Mouse (Mus musculus) hematopoietic stem cell, adult 5-6 weeks (primary cell): ENCODE measurements around the gene Sec16b. TPM values are rescaled to one million over a fixed set of nuclear protein-coding genes. Genes with fewer than 3 reads are reported as not detected.
A peak's percentile ranks its signal among the peaks of the same experiment; 100 is the strongest.

Source experiments
- ATAC-seq, 2 experiments: fragments of 125-278 bp in 1 of 2; replicated peaks in 1 of 2; 2 replicates each; pipeline ENCODE4 v1.8.0; 2016 to 2017; ENCODE audit warnings: inconsistent platforms in 2 of 2, mild to moderate bottlenecking in 2 of 2, moderate number of reproducible peaks in 2 of 2, low read depth in 1 of 2, moderate TSS enrichment in 1 of 2; ENCODE audit not compliant: low FRiP score in 2 of 2, poor library complexity in 2 of 2, severe bottlenecking in 2 of 2, insufficient read depth in 1 of 2, low TSS enrichment in 1 of 2
- total RNA-seq: library from RNA; stranded (forward); fragments of 172-1452, 232-1000 nt; gene quantifications from 2 replicates; pipeline ENCODE4 v1.2.3, GENCODE M21; 2017

Gene Sec16b
- total RNA-seq, 1 experiment from 2014 or later: 1.0 TPM

GRCm38 (mm10) chr1:157545056-157545455, 38.5 kb downstream of the Sec16b start:
- ATAC-seq: no peak

DNA sequence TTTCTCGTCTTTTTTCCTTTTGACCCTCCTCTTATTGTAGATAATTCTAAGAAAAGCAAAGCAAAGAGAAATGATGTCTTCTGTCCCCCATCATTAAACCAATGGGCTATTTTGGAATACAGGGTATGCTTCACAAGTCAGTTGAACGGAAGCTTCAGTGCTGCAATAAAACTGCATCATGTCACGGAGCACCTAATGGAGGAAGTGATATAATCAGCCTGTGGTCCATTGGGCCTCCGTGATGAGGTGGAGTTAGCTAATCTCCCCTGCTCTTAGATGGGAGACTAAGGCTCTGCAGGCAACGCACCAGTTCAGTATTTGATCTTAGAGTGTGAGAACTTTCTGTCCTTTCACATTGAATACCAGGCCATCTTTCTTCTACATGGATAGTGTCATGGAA, 41.1 kb downstream of the Sec16b start:
- peak; percentile 60 to 76; a peak in 3 of 4 replicates for ATAC-seq

DNA sequence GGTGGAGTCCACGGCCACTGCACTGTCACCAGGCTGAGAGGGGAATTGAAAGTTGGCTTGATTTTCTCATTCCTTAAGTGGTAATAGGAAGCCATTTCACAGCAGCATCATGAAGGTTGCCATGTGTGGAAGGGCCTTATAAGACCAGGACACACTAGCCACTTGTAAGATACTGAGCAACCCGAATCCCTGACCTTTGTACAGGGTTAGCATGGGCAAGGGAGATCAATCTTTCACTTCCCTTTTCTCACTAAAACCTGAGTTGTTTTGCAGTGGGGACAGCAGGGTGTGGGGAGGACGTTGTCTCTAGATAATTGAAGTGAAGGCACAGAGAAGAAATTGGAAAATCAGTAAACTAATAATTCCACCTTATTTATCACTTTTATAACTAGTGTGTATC, 43.2 kb downstream of the Sec16b start:
- ATAC-seq: no peak

- peak; percentile 83 to 87 for ATAC-seq
These were observed 46.4 kb downstream of the Sec16b start for GRCm38 (mm10) chr1:157552749-157553451.

DNA sequence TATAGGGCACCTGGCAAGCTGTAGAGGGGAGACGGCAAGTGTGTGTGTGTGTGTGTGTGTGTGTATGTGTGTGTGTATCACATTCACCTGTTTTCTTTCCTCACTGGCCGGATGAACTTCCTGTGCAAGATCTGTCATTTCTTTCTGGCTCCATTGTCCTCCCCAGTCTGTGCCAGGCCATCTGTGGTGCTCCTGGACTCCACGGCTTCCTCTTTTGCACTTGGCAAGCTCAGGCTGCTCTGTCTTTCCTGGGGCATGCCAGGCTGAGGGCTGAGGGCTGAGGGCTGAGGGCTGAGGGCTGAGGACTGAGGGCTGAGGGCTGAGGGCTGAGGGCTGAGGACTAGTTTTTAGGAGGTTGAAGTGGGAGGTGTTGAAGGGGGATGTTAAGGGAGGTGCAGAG, 47.6 kb downstream of the Sec16b start:
- ATAC-seq: peak; percentile 79 to 81

GRCm38 (mm10) chr1:157554686-157555530, 48.4 kb downstream of the Sec16b start:
- peak; percentile 33 to 43; a peak in 3 of 4 replicates for ATAC-seq

GRCm38 (mm10) chr1:157555738-157556137, 49.2 kb downstream of the Sec16b start:
- no peak for ATAC-seq

GRCm38 (mm10) chr1:157556439-157556838, 49.9 kb downstream of the Sec16b start:
- ATAC-seq: no peak

- ATAC-seq: no peak
These were observed 51.6 kb downstream of the Sec16b start for GRCm38 (mm10) chr1:157558145-157558544.

DNA sequence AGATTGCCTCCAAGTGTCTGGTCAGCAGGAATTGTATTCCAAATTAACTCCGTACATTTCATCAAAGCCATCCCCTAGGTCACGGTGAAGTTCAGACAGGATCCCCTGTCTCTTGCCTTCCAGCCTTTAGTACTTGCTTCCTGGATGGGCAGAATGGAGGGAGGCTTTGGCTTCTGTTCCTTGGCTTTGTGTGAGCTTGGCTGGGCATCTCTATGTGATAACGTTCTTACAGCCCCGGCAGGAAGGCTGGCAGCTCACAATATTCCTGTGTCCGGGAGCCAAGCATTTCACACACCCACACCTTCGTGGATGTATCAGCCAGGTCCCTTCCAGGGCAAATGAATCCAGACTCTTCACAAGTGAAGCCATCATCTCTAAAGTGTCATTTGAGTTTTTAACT, 53.5 kb downstream of the Sec16b start:
- ATAC-seq: no peak

DNA sequence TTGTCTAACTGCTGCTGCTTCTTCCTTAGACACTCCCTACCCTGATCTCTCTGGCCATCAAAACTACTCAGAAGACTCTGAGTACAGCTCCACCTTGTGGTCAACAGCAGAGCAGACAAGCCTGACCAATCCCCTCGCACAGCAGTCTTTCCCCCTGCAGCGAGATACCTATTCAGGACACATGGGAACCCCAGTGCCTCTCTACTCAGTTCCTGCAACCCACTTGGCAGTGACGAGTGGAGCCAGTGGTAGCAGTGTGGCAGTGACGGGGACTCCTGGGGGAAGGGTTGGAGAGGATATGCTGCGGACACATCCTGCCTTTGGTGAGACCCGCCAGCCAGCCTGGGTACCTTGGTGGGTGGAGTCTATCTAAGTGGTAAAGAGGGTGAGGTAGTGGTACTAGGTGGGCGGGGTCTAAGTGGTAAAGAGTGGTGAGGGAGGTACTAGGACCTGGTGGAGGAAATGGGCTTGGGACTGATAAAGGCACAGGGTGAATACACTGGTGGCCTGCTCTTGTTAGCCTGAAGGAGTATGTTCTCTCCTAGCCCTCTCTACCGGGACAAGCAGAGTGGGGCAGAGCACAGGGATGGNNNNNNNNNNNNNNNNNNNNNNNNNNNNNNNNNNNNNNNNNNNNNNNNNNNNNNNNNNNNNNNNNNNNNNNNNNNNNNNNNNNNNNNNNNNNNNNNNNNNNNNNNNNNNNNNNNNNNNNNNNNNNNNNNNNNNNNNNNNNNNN, 54.3 kb downstream of the Sec16b start:
- peak; percentile 84 to 86 for ATAC-seq

- no peak for ATAC-seq
These were observed 61.3 kb downstream of the Sec16b start for GRCm38 (mm10) chr1:157567819-157568218.

- no peak for ATAC-seq
These were observed 62.9 kb downstream of the Sec16b start for GRCm38 (mm10) chr1:157569263-157570090.

- ATAC-seq: no peak
These were observed 68.8 kb downstream of the Sec16b start for GRCm38 (mm10) chr1:157575316-157575715.

DNA sequence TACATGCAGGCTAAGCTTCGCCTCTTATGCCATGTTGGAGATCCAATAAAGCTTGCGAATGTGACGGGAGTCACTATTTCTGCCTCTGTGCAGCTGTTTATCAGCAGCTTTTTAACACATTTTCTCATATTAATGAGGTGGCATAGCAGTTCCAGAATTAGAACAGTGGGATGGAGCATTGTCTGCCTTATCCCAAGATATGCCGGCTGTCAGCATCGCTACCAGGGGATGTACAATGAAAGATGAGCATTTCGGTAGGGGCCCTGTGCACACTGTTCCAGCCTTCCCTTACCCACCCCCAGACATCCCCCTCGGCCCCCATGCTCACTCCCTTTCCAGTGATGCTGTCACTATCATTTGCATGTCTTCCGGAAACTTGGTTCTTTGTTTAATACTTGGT, 71.8 kb downstream of the Sec16b start:
- ATAC-seq: no peak

DNA sequence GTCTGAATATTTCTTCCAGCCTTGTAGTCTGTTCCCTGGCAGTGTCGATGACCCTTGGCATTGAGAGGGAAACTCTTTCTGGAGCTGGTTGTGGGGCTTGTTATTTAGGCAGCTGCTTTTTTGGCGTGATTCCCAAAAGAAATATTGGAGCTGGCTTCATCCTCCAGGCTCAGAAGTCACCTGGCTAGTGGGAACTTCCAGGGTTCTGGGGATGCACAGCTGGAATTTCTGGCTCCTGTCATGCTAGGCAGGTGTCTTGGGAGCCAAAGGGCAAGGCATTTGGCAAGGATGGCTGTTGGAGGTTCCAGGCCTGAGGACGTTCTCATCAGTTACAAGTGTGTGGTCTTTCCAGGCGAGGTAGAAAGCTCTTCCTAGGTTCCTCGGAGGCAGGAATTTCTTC, 80.0 kb downstream of the Sec16b start:
- ATAC-seq: no peak

DNA sequence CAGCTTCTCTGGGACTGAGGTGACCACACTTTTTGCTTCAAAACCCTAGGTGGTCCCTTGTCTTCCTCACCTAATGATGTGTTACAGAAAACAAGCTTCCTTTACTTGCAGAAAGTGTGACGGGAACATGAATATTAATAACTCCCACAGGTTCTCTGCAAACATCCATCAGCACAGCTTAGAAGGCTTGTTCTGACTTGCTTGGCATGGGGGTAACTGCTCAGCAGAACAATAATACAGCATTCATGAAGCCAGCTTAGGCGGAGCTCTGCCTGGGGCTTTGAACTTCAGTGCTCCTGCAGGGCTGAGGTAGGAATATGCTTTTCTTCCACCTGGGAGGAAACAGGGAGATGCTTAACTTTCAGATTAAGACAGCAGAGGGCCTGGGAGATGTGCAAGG, 85.5 kb downstream of the Sec16b start:
- ATAC-seq: no peak
